Mouse (Mus musculus) heart, adult 2 months (tissue): ENCODE measurements around the gene Grk2.

Experiments
- CTCF ChIP-seq: fragments of 200-600 bp; IDR thresholded peaks from 2 replicates; pipeline ENCODE4 v1.8.1; 2022; ENCODE audit warnings: antibody characterized with exemption, mild to moderate bottlenecking, moderate library complexity
- POLR2A ChIP-seq: fragments of 200-500 bp; IDR thresholded peaks from 2 replicates; pipeline ENCODE4 v1.6.1; 2011; ENCODE audit warnings: mild to moderate bottlenecking, low read depth, low read length, control low read depth; ENCODE audit not compliant: insufficient read depth

DNA sequence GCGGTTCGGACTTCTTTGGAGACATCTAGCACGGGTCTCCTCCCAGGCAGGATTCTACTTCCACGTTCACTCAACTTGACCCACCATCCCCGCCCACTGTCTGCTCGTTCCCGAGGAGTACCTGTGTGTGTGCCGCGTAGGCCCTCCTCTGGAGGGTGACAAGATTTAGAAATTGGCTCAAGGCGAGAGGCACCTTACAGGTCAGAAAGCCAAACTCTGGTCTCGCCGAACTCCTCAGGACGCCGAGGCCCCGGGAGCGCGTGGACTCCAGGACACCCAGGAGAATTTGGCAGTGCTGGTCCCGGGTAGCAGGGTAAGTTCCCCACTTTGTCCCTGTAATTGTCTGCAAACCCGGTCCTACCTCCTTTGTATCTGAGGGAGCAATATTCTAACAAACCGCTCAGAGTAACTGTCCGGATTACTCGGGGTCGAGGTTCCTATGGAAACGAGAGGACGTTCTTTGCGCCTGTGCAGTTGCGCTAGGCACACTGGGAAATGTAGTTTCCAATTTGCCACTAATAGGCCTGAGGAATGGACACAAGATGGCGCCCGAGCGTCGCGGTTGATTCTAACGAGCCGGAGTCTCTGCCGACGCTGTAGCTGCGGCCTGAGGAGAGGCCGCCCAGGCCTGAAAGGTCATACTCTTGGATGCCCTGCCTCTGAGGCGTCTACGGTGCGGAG is 48.7 kb downstream of the Grk2 start:
- TF ChIP-seq CTCF (peak; percentile 97), POLR2A (peak; percentile 63)
